Mouse (Mus musculus) cerebellum, adult 9-11 months (tissue): ENCODE data around the gene Tmbim1.

Experiments used
- DNase-seq: peaks from one replicate; pipeline ENCODE4 v3.0.0; 2022

Tmbim1 gene

GRCm38 (mm10) chr1:74275015-74275414 is 30.4 kb downstream of the Tmbim1 start:
- no peak for DNase-seq

- no peak for DNase-seq
Observed at GRCm38 (mm10) chr1:74271659-74272058, 33.8 kb downstream of the Tmbim1 start.

DNA sequence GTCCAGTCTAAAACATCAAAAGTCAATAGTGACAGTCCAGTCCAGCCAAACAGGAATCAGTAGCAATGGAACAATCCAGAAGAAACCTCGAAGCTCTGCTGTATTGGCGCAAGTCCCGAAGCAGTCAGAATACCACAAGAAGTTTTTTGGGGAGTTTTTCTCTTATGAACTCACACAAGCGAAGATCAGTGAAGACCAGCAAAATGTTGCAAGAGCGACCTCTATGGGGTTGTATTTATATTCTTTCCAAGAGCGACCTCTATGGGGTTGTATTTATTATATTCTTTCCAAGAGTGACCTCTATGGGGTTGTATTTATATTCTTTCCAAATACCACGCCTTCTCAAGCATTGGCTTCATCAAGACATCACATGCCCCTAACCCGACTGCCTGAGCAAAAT is 36.7 kb downstream of the Tmbim1 start:
- no peak for DNase-seq

DNA sequence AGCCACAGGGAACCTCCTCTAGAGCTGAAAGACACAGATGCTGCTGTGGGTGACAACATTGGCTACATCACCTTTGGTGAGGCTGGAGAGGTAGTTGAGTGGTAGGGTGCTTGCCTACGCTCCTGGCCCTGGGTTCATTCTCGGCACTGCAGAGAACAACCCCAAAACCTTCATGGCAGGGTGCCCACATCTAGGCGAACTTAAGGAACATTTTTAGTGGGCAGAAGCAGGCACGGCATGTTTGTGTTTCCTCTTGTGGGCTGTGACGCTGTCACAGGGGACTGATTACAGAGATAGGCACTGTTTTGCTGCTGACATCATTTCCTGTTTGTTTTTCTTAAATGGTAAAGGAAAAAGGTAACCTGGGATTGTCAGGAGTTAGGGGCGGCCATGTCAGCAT is 42.9 kb downstream of the Tmbim1 start:
- no peak for DNase-seq

- DNase-seq, result no peak
Observed at GRCm38 (mm10) chr1:74256782-74257181, 48.6 kb downstream of the Tmbim1 start.

DNA sequence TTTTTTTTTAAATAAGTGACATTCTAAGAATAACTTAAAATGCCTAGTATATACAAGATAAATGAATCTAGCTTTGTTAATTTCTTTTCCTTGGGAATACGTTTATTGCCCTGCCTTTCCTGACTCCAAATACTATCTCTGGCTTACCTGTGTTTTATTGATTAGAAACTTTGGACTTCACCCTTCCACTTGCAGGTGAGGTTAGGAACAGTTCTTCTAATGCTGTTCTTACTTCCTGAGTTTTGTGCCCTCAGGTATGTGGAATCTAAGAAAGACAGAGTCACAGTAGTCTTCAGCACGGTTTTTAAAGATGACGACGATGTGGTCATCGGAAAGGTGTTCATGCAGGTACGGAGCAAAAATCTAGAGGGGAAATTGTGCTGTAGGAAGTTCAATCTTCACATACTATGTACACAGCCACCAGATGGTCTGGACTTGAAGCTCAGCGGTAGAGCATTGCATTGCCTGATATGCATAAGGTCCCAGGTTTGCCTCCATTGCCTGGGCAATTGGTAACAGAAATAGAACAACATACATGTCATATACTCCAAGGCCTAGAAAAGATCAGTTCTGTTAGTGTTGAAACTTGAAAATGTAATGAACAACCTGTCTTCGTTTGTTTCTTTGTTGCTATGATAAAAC is 49.6 kb downstream of the Tmbim1 start:
- no peak for DNase-seq

DNA sequence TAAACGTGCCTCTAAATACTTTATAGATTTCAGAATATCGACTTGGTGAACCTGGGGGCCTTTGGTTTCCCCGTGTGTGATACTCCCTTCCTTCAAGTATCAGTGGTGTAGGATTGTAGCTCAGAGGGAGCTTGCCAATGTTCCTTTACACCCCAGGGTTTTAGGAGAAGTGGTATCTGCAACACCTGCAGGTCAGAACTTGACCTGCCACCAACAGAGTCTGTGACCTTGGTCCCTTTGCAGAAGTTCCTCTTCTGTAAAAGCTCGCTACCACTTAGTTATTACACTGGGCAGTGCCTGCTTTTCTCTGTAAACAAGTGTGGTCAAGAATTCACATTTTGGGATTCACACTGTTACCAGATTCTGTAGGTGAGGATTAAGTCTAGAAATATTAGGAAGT is 55.3 kb downstream of the Tmbim1 start:
- no peak for DNase-seq

- no peak for DNase-seq
Observed at GRCm38 (mm10) chr1:74249331-74249980, 56.0 kb downstream of the Tmbim1 start.

- no peak for DNase-seq
Observed at GRCm38 (mm10) chr1:74248799-74249198, 56.6 kb downstream of the Tmbim1 start.

DNA sequence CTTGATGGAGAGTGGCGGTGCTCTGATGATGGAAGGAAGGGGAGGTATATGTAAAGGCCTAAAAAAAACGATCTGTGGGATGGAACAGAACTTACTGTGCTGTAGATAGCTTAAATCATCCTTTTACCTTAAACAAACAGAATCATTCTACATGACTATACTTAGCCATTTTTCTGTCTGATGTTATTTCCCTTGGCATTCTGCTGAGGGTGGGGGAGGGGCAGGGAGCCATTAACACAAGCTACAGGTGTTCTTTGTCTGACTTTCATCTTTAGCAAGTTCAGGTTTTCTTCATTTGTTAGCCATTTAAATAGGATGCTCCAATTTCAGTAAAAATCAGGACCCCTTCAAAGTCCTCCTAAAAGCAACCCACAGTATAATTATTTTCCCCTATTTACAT is 59.9 kb downstream of the Tmbim1 start:
- DNase-seq, result no peak

DNA sequence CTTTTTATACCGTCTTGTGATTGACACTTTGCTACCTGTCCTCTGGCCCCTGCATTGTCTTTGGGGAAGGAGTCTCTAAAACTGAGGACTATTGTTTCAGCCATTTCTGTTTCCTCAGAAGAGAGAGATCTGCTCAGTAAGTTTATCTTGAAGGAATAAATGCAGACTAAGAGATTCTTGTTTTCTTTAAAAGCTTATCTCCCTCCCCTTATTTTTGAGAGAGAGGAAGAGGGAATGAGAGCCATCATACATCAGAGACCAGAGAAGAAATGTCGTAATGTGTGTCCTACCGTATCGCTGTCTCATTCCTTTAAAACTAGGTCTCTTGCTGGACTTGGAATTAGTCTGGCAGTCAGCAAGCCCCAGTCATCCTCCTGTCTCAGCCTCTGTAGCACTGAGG is 64.6 kb downstream of the Tmbim1 start:
- no peak for DNase-seq

GRCm38 (mm10) chr1:74240311-74240710 is 65.1 kb downstream of the Tmbim1 start:
- DNase-seq, result no peak

GRCm38 (mm10) chr1:74239618-74240017 is 65.8 kb downstream of the Tmbim1 start:
- DNase-seq, result no peak

DNA sequence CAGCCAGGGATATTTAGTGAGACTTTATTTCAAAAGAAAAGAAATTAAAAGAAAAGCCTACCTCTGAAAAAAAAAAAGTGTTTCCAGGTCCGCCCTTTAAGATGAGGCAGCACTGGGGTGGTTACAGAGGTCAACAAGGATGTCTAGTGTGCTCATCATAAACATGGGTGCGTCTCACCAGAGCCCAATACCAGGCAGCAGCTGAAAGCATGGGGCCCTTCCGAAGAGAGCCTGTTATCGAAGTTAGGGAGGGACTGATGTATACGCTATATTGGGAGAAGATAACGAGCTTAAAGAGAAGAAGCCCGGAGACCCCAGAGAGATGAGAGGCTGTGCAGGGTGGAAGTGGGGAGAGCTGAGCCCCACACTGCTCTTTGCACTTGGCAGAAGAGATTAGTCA is 66.3 kb downstream of the Tmbim1 start:
- no peak for DNase-seq
